Mouse (Mus musculus) limb, embryonic 13.5 days (tissue): ENCODE data around the gene Tenm2. TPM values are rescaled to one million over a fixed set of nuclear protein-coding genes. Genes with fewer than 3 reads are reported as not detected.

ENCODE experiments used
- ATAC-seq: fragments of 200-750 bp; cut with Nextera tagmentation; 2 replicates; pipeline ENCODE4 v1.8.0; 2017; ENCODE audit warnings: low read depth, moderate number of reproducible peaks, moderate TSS enrichment; ENCODE audit not compliant: low FRiP score
- H3K27ac ChIP-seq: fragments of 300-500 bp; sonication (generic); 2 replicates; pipeline ENCODE4 v1.5.1; 2015; ENCODE audit warnings: inconsistent platforms, mild to moderate bottlenecking, moderate library complexity
- H3K27me3 ChIP-seq: fragments of 300-500 bp; sonication (generic); 2 replicates; pipeline ENCODE4 v1.6.1; 2015; ENCODE audit warnings: mild to moderate bottlenecking, inconsistent platforms
- H3K36me3 ChIP-seq: fragments of 300-500 bp; sonication (generic); 2 replicates; pipeline ENCODE4 v1.6.1; 2015; ENCODE audit warnings: inconsistent platforms, mild to moderate bottlenecking, moderate library complexity
- H3K4me1 ChIP-seq: fragments of 300-500 bp; sonication (generic); 2 replicates; pipeline ENCODE4 v1.6.1; 2015; ENCODE audit warnings: inconsistent platforms
- H3K4me2 ChIP-seq: fragments of 300-500 bp; sonication (generic); replicated peaks from 2 replicates; pipeline ENCODE4 v1.6.1; 2015; ENCODE audit warnings: inconsistent platforms, mild to moderate bottlenecking, moderate library complexity
- H3K4me3 ChIP-seq: fragments of 300-500 bp; sonication (generic); 2 replicates; pipeline ENCODE4 v1.5.1; 2015; ENCODE audit warnings: moderate library complexity, mild to moderate bottlenecking, inconsistent platforms
- H3K9ac ChIP-seq: fragments of 300-500 bp; sonication (generic); 2 replicates; pipeline ENCODE4 v1.6.1; 2015; ENCODE audit warnings: mild to moderate bottlenecking, inconsistent platforms
- H3K9me3 ChIP-seq: fragments of 300-500 bp; sonication (generic); 2 replicates; pipeline ENCODE4 v1.6.1; 2016; ENCODE audit warnings: inconsistent platforms
- WGBS: fragments of 180-500 bp; shearing (Covaris S2); methylation state at CpG from one replicate; pipeline ENCODE4 v1.1.7; 2015; 5-methylcytosine and 5-hydroxymethylcytosine counted together
- polyA plus RNA-seq: library from polyadenylated mRNA; unstranded; fragments of >200 nt; fragmentation: Nextera tagmentation; extraction: Ambion mirVana; gene quantifications from 2 replicates; pipeline ENCODE4 v1.2.1, GENCODE M21; 2015

Tenm2 gene
- polyA plus RNA-seq, 1 experiment from 2014 or later: 6.4 TPM

GRCm38 (mm10) chr11:36727800-36728199, 508.0 kb downstream of the Tenm2 start:
- H3K4me2 ChIP-seq: no peak overlapping the region
- H3K4me3 ChIP-seq: no peak overlapping the region
- no peak for ATAC-seq
- H3K9ac ChIP-seq: no peak overlapping the region
- H3K27me3 ChIP-seq: no peaks in the 10 kb centered on the region
- H3K4me1 ChIP-seq: no peaks in the 10 kb centered on the region
- 67% methylated on average over 3 of the region's 3 CpGs for WGBS
- H3K27ac ChIP-seq: no peak overlapping the region
- H3K36me3 ChIP-seq: no peaks in the 10 kb centered on the region
- H3K9me3 ChIP-seq: no peaks in the 10 kb centered on the region

DNA sequence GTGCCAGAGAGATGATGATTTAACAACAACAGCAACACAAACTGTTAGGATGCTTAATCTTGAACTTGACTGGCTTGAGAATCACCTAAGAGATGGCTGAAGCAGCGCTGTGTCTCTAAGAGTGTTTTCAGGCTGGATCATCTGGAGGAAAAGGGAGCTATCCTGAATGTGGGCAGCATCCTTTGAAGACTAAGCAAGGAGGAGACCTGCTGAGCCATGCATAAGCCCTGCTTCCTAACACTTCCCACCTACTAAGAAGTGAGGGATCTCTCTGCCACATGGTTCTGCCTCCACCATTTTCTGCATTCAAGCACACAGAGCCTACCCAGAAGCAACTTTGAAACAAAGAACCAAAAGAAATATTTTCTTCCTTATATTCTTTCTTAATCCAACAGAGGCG, 532.9 kb downstream of the Tenm2 start:
- H3K4me1 ChIP-seq: no peaks in the 10 kb centered on the region
- no peaks in the 10 kb centered on the region for H3K36me3 ChIP-seq
- H3K9me3 ChIP-seq: no peaks in the 10 kb centered on the region
- 78% methylated on average over 2 of the region's 2 CpGs for WGBS
- H3K4me3 ChIP-seq: no peak overlapping the region
- H3K9ac ChIP-seq: no peak overlapping the region
- no peak overlapping the region for H3K27ac ChIP-seq
- H3K4me2 ChIP-seq: no peak overlapping the region
- no peak for ATAC-seq
- H3K27me3 ChIP-seq: no peaks in the 10 kb centered on the region

GRCm38 (mm10) chr11:36700951-36701350, 534.8 kb downstream of the Tenm2 start:
- Histone ChIP-seq H3K4me2 (no peak overlapping the region), H3K9me3 (no peaks in the 10 kb centered on the region), H3K27me3 (no peaks in the 10 kb centered on the region), H3K4me1 (no peaks in the 10 kb centered on the region), H3K27ac (no peak overlapping the region), H3K9ac (no peak overlapping the region), H3K36me3 (no peaks in the 10 kb centered on the region), H3K4me3 (no peak overlapping the region)
- WGBS: 90% methylated on average over 3 of the region's 3 CpGs
- no peak for ATAC-seq

- Histone ChIP-seq H3K27me3 (no peaks in the 10 kb centered on the region), H3K4me3 (no peak overlapping the region), H3K9me3 (no peaks in the 10 kb centered on the region), H3K9ac (no peak overlapping the region), H3K4me2 (no peak overlapping the region), H3K36me3 (no peaks in the 10 kb centered on the region), H3K27ac (no peak overlapping the region), H3K4me1 (peaks cover under 1% of the 10 kb centered on the region; the same call in 1 of the 2 replicates)
- 79% methylated on average over 6 of the region's 6 CpGs for WGBS
- ATAC-seq: no peak
Measured at GRCm38 (mm10) chr11:36700131-36700530, 535.6 kb downstream of the Tenm2 start.

- Histone ChIP-seq H3K27ac (no peak overlapping the region), H3K36me3 (no peaks in the 10 kb centered on the region), H3K4me1 (peaks cover 4% of the 10 kb centered on the region), H3K9me3 (no peaks in the 10 kb centered on the region), H3K4me3 (no peak overlapping the region), H3K27me3 (no peaks in the 10 kb centered on the region), H3K9ac (no peak overlapping the region), H3K4me2 (no peak overlapping the region)
- WGBS: 52% methylated on average over 7 of the region's 7 CpGs
- ATAC-seq: no peak
Measured at GRCm38 (mm10) chr11:36698268-36698667, 537.5 kb downstream of the Tenm2 start.

- Histone ChIP-seq H3K27ac (no peak overlapping the region), H3K36me3 (no peaks in the 10 kb centered on the region), H3K4me1 (peaks cover 4% of the 10 kb centered on the region), H3K4me3 (no peak overlapping the region), H3K9me3 (no peaks in the 10 kb centered on the region), H3K27me3 (no peaks in the 10 kb centered on the region), H3K4me2 (no peak overlapping the region), H3K9ac (no peak overlapping the region)
- no peak for ATAC-seq
- 83% methylated on average over 8 of the region's 8 CpGs for WGBS
Measured at GRCm38 (mm10) chr11:36697816-36698215, 537.9 kb downstream of the Tenm2 start.

GRCm38 (mm10) chr11:36697021-36697639, 538.6 kb downstream of the Tenm2 start:
- Histone ChIP-seq H3K9me3 (no peaks in the 10 kb centered on the region), H3K27me3 (no peaks in the 10 kb centered on the region), H3K27ac (no peak overlapping the region), H3K4me1 (peaks cover 4% of the 10 kb centered on the region), H3K9ac (no peak overlapping the region), H3K4me2 (no peak overlapping the region), H3K4me3 (no peak overlapping the region), H3K36me3 (no peaks in the 10 kb centered on the region)
- 43% methylated on average over 10 of the region's 10 CpGs for WGBS
- ATAC-seq: no peak

DNA sequence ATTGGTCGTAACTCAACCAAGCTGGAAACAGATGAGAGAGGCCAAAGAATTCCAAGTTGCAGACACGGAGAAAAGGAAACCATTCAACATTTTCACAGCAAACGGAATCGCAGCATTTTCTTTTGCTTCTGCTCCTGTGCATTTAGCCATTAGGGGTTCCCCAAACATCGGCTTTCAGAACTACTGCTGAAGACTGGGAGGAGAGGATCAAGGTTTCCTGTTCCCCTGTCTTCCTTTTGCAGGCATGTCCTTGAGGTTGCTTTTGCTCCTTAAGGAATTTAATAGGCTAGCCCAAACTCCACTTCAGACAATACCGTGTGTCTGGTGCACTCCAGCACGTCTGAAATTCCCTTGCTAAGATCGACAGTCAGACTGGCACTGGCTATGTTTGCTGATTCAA, 541.0 kb downstream of the Tenm2 start:
- Histone ChIP-seq H3K9me3 (no peaks in the 10 kb centered on the region), H3K9ac (no peak overlapping the region), H3K4me1 (peaks cover 4% of the 10 kb centered on the region), H3K27ac (no peak overlapping the region), H3K27me3 (no peaks in the 10 kb centered on the region), H3K4me2 (no peak overlapping the region; the same call in 1 of the 2 replicates), H3K36me3 (no peaks in the 10 kb centered on the region), H3K4me3 (no peak overlapping the region)
- 53% methylated on average over 8 of the region's 8 CpGs for WGBS
- ATAC-seq: no peak

DNA sequence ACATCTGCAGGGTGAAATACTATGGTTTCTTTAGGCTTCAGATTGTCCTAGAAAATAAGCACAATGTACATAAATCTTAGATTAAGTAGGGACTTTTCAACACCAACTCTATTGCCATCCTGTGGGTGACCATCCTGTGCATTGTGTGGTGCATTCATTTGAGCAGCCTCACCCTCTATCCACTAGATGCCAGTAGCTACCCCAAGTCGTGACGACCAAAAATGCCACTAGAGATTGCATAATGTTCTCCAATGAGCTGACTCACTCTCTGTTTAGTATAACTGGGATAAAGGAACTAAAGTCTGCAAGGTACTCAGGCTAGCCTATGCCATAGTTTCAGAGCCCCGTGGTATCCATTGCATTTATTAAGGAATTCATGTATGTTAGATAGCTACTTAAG, 543.1 kb downstream of the Tenm2 start:
- H3K4me3 ChIP-seq: no peak overlapping the region
- no peaks in the 10 kb centered on the region for H3K9me3 ChIP-seq
- WGBS: 76% methylated on average over 3 of the region's 3 CpGs
- H3K9ac ChIP-seq: no peak overlapping the region
- no peaks in the 10 kb centered on the region for H3K36me3 ChIP-seq
- peaks cover 4% of the 10 kb centered on the region for H3K4me1 ChIP-seq
- no peak overlapping the region for H3K27ac ChIP-seq
- H3K27me3 ChIP-seq: no peaks in the 10 kb centered on the region
- no peak for ATAC-seq
- no peak overlapping the region for H3K4me2 ChIP-seq

DNA sequence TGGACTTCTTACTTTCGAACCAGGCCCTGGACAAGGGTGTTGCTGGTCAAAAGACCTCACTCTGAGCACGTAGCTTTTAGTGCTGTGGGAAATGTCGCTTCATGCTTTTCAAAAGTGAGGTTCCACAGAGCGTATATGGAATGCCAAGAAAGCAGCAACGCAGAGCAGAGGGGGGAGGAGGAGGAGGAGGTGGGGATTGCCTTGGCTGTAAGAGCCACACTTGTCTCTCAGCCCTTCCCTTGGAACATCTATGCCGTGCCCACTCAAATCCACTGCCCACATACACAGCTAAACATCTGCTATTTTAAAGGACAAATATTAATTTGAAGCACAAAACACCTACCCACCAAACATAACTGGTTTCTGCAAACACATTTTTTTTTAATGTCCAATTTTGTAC, 544.9 kb downstream of the Tenm2 start:
- H3K4me1 ChIP-seq: peaks cover 4% of the 10 kb centered on the region
- no peaks in the 10 kb centered on the region for H3K27me3 ChIP-seq
- no peak overlapping the region for H3K9ac ChIP-seq
- H3K4me2 ChIP-seq: no peak overlapping the region
- H3K36me3 ChIP-seq: no peaks in the 10 kb centered on the region
- no peak overlapping the region for H3K4me3 ChIP-seq
- WGBS: 74% methylated on average over 6 of the region's 6 CpGs
- no peak for ATAC-seq
- no peaks in the 10 kb centered on the region for H3K9me3 ChIP-seq
- no peak overlapping the region for H3K27ac ChIP-seq

GRCm38 (mm10) chr11:36686253-36686652, 549.5 kb downstream of the Tenm2 start:
- H3K4me2 ChIP-seq: no peak overlapping the region
- no peak overlapping the region for H3K27ac ChIP-seq
- no peaks in the 10 kb centered on the region for H3K27me3 ChIP-seq
- H3K4me3 ChIP-seq: no peak overlapping the region
- no peak for ATAC-seq
- 78% methylated on average over 6 of the region's 6 CpGs for WGBS
- no peaks in the 10 kb centered on the region for H3K4me1 ChIP-seq
- H3K36me3 ChIP-seq: no peaks in the 10 kb centered on the region
- H3K9ac ChIP-seq: no peak overlapping the region
- H3K9me3 ChIP-seq: no peaks in the 10 kb centered on the region

DNA sequence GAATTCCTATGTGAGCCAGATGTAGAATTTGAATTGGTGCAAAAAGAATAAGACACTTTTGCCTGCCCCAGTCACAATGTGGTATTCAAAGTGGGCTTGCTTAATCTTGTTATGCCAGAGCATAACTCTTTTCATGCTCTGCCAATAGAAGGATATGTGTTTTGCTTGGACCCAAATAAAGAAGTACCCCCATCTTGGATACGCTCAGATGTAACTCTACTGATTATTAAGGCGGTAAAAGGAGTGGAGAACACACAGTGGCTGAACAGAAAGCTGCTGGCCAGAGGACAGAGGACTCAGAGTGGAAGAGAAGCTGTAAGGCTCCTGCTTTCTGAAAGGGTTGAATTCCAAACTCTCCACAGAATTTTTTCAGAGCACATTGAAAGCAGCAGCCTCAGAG, 556.4 kb downstream of the Tenm2 start:
- Histone ChIP-seq H3K4me1 (peaks cover 5% of the 10 kb centered on the region; the same call in 1 of the 2 replicates), H3K27me3 (peaks cover 11% of the 10 kb centered on the region; the same call in 1 of the 2 replicates), H3K4me3 (no peak overlapping the region), H3K27ac (no peak overlapping the region), H3K9me3 (no peaks in the 10 kb centered on the region), H3K36me3 (no peaks in the 10 kb centered on the region), H3K4me2 (no peak overlapping the region), H3K9ac (no peak overlapping the region)
- 93% methylated on average over 2 of the region's 2 CpGs for WGBS
- no peak for ATAC-seq

GRCm38 (mm10) chr11:36678542-36678941, 557.2 kb downstream of the Tenm2 start:
- Histone ChIP-seq H3K9ac (no peak overlapping the region; the same call in 1 of the 2 replicates), H3K4me1 (peaks cover 5% of the 10 kb centered on the region; the same call in 1 of the 2 replicates), H3K27me3 (peaks cover 11% of the 10 kb centered on the region; the same call in 1 of the 2 replicates), H3K4me2 (peak overlapping the region; percentile 69), H3K4me3 (peak overlapping the region; percentile 47), H3K27ac (no peak overlapping the region), H3K36me3 (no peaks in the 10 kb centered on the region), H3K9me3 (no peaks in the 10 kb centered on the region)
- no peak for ATAC-seq
- 51% methylated on average over 2 of the region's 2 CpGs for WGBS
